Mouse (Mus musculus) thymus, adult 18-20 months (tissue): ENCODE results near the gene 1700113H08Rik.
A peak's percentile ranks its signal among the peaks of the same experiment; 100 is the strongest.

Source experiments
- DNase-seq, 2 experiments: peaks; one replicate each; pipeline ENCODE4 v3.0.0; 2022; ENCODE audit warnings: mixed read lengths in 2 of 2

Gene 1700113H08Rik

GRCm38 (mm10) chr10:87057500-87058250 lies at the start of gene 1700113H08Rik:
Gene 1700113H08Rik, plus strand, starts transcription at chr10:87058045.
- DNase-seq = no peak

DNA sequence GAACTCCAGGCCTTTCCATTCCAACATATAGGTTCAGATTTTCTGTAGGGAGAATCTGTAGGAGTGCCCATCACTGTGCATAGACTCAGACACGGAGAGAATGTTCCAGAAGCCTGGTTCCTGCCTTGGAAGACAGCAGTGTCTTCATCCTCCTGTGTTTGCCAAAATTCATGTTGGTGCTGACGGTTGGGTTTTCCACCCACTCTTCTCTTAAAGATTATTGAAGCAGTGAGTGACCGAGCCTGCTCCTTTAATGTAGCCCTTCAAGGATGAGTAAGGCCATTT lies 49.7 kb upstream of the 1700113H08Rik start:
- no peak for DNase-seq

- no peak for DNase-seq
These were observed 45.8 kb upstream of the 1700113H08Rik start for GRCm38 (mm10) chr10:87012087-87012486.

- no peak for DNase-seq
These were observed 43.4 kb upstream of the 1700113H08Rik start for GRCm38 (mm10) chr10:87014391-87014965.

- DNase-seq = no peak
These were observed 42.4 kb upstream of the 1700113H08Rik start for GRCm38 (mm10) chr10:87015403-87015802.

GRCm38 (mm10) chr10:87016151-87016692 lies 41.6 kb upstream of the 1700113H08Rik start:
- DNase-seq = no peak

- no peak for DNase-seq
These were observed 39.0 kb upstream of the 1700113H08Rik start for GRCm38 (mm10) chr10:87018876-87019275.

GRCm38 (mm10) chr10:87020711-87021110 lies 37.1 kb upstream of the 1700113H08Rik start:
- no peak for DNase-seq

DNA sequence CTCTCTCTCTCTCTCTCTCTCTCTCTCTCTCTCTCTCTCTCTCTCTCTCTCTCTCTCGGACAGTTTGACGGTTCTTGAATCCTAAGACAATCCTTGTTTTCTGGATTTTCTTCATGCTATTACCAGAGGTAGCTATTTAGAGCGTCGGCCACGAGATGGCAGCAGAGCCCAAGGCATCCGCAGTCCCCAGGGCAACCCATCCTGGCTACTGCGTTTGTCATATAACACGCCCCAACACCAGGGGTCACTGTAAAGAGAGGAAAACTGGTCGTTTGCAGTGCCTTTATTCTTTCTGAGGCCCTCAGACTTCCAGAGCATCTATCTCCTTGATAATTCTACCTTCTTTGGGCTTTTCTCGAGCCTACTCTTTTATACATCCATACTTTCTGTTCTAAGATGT lies 33.0 kb upstream of the 1700113H08Rik start:
- peak; percentile 30 to 37 for DNase-seq

DNA sequence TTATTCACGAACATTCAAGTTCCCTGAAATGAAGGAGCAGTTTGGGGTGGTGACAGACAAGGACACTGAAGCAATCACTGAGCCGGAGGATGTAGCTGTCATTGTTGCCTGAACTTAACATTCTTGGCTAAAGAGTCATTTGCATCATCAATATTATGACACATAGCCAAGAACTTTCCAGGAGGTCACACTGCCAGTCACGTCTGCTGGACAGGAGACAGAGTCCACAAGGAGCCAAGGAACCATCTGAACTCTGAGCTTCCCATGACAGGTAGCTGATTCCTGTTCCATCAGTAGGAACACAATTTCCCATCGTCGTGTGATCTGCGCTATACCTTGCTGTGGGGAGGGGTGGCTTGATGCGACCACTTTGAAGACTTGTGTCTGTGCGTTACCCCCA lies 25.1 kb upstream of the 1700113H08Rik start:
- DNase-seq = no peak

DNA sequence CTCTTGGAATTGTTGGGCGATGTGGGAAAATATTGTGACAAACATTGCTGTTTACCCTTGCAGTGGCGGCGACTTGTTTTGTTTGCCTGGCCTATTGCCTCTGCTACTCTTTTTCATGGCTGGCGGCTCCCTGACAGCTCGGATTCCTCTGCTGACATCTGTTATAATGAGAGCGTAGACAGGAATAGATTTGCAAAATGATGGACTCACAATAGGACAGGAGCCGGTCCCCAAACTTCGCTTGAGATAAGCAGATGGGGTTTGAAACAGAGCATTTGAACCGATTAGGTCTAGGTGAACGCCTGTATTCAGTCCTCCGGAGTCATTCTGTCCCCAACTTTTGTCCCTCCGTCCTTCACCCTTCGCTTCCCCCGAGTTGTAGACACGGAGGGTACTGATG lies 22.0 kb upstream of the 1700113H08Rik start:
- no peak for DNase-seq

DNA sequence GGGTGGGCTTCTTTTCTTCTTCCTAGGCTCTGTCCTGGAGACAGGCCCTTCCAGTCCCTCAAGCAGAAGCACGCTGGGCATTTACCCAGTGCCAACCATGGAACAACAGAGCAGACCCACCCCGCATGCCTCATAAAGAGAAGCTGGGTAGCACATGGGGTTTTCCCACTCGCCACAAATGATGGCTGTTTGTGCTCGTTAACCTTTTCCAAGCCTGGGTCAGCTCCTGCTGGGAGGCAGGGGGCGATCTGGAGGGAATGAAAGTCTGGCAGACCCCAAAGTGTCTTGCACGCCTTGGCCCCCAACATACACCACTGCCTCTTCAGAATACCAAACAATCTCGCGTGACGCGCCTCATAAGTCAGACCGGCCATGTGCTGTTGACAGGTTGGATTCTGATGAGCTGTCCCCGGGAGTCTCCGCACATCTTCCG lies 21.6 kb upstream of the 1700113H08Rik start:
- no peak for DNase-seq

DNA sequence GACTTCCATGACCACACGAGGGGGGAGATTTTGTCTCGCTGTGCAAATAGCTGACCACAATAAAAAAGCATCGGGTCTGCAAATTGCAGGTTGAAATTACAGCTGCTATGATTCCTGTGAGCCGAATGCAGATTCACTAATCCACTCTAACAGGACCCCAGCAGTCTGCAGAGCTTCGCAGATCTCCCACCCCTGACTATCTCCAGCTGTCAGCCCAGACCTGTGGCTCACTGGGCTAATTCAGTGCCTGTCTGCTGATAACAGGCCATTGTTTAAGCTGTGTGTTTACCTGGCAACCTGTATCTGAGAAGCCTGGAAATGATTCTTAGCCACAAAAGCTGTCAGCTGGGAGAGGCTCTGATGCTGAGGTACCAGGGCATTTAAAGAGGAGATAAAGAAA lies 20.8 kb upstream of the 1700113H08Rik start:
- DNase-seq = no peak

GRCm38 (mm10) chr10:87039340-87039739 lies 18.5 kb upstream of the 1700113H08Rik start:
- DNase-seq = no peak

GRCm38 (mm10) chr10:87039800-87040199 lies 18.0 kb upstream of the 1700113H08Rik start:
- DNase-seq = no peak

DNA sequence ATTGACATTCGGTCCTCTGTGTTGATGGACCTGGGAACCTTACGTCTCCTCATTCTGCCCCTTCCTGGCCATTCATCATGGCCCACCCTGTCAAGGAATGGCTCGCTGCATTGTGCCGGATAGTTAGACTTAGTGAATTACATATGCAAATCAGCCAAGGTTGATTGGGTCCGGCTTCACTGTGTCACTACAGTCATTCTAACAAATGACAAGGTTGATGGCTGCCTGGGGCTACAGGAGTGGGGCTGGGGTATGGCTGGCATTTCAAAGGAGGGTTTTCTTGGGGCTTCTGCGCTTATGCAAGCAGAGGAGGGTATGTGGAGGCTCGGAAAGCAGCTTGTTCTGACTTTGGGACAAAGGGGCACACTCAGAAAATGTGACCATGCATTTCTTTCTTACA lies 16.6 kb upstream of the 1700113H08Rik start:
- DNase-seq = no peak

DNA sequence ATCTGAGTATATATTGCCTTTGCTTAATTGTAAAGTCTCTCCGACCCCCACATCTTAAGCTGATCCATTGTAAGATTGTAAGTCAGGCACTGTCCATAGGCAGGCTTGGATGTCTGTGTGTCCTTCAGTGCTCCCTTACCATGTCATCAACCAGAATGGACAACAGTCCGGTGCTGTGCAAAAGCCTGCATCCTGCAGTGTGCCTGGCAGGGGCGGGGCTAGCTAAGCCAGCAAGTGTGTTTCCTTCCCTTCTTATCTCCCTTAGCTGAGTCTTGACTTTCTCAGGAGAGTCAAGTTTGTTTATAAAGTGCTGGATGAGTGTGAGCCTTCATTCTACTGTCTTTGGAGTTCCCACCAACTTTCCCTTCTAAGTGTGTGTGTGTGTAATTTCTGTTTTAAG lies 12.6 kb upstream of the 1700113H08Rik start:
- DNase-seq = no peak

DNA sequence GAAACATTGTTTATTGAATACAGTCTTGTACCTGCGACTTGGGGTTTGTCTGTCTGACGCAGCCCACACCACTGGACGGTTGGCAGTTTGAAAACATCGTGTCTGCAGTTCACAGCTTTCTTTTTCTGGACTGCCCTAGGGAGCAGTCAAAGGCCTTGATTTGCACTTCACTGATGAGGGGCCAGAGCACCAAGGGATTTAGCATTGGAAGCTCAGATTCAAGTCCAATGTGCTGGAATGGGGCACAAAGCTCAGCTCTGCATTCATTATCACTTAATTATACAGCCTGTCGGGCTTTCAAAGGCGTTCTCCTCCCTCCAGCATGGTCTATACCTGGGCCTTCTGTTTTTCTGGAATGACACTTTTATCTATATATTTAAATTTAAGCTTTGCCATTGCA lies 11.4 kb upstream of the 1700113H08Rik start:
- DNase-seq = no peak

DNA sequence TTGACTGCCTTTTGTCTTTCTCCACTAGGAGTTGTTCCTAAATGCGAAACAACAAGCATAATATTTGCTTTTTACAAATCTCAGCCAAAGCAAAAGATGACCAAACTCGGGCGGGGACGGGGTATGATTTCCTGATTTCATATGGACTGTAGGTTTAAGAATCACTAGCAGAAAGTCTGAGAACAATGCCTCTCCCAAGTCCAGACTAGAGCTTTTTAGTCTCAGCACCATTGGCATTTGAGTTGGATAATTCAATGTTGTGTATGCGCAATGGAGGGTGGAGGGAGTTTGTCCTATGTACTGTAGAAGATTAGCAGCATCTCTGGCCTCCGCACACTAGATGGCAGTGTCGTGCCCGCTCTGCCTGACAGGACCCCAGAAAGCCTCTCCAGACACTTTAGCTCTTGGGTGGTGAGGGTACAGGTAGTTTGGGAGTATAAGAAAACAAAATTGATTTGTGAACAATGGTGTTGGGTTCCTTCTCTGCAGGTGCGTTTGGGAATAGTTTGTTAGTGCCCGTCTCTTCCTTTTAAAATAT lies 10.8 kb upstream of the 1700113H08Rik start:
- no peak for DNase-seq

- no peak for DNase-seq
These were observed 8.7 kb upstream of the 1700113H08Rik start for GRCm38 (mm10) chr10:87049179-87049578.

DNA sequence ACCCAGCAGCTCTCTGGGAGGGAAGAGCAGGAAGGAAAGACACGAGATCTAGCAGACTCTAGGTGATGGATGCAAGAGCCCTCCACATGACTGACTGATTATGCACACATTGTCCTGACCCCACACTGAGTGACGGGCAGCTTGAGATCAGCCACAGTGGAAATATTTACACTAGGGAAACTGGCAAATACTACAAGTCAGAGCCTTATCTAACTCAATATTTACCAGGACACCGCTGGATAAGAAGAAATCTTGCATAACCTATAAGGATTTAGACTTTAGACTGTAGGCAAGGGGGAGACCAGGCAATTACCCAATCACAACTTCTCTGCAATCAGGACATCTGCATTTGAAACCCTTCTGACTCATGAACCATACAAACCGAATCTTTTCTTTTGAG lies 6.1 kb upstream of the 1700113H08Rik start:
- no peak for DNase-seq

- peak; percentile 50 to 59 for DNase-seq
These were observed 543 bp downstream of the 1700113H08Rik start for GRCm38 (mm10) chr10:87058251-87058925.

DNA sequence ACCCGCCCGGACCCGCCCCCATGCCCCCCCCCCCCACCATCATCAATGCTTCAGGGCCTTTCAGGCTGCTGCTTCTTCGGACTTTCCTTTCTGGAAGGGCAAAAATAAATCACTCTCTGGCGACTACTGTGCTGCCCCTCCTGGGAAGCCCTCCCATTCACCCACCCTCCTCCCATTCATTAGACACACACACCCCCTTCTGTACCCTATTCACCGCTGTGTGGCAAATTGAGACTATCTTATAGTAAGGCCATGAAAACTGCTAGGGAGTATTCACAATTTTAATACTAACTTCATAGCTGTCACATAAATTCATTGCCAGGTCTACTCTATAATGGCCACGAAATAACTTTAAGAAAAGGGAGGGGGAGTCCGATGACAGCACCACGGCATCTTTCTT lies 1.1 kb downstream of the 1700113H08Rik start:
- no peak for DNase-seq

DNA sequence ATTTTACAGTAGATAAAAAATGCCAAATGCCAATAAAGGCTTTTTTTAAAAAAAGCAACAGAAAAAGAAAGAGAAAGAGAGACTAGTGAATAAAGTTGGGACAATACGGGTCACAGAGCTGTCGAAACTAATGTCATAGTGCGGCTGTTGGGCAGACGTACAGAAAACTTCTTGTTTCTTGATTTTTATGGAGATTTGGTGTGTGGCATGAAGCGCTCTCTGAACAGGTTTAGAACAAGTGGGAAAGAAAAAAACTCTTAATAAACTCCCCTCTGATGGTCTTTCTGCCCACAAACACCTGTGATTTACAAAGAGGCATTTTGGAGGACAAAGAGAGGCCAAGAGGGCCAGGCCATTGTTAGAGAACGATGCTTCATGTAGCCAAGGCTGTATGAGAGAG lies 1.6 kb downstream of the 1700113H08Rik start:
- no peak for DNase-seq
